Mouse (Mus musculus) right cerebral cortex, postnatal 25 days (tissue): Measurements from ENCODE around the gene Gm17693.
"Not testable (repeated sequence)": the region's sequence is repeated elsewhere in the genome, so short reads cannot be mapped to it uniquely, and the experiment has no call there.

Source experiments
- DNase-seq: peaks from one replicate; pipeline ENCODE4 v3.0.0; 2022

The Gm17693 gene

DNA sequence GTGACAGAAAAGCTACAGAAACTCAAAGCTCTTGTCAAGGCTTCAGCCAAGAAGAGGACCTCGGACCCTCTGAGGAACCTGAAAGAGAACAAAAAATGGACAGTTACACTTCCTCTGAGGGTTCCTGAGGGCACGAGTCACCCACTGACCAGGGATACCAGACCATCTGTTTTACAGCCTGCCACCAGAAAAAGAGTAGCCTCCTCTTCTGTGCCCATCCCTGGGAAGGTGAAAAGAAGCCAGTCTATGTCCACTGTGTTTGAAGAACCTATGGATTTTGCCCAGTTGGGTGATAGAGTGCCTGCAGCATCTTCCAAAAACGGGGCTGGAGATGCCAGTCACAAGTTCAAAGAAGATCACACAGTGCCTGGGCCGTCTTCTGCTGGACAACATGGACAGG is at the start of gene Gm17693:
Gene Gm17693, plus strand, starts transcription at position 301 of the 400 bp plus-strand sequence.
- not testable (repeated sequence) for DNase-seq
